Mouse (Mus musculus) CH12F3 (cell line): ENCODE measurements around the gene Gm20696.

ENCODE experiments used
- in situ Hi-C: fragments of 300-500 bp; cut with MboI; formaldehyde crosslinking; loops from 2 replicates; pipeline ENCODE4 v1.14.3; 2020; ENCODE audit warnings: low sequenced_read_pairs

Gene Gm20696

DNA sequence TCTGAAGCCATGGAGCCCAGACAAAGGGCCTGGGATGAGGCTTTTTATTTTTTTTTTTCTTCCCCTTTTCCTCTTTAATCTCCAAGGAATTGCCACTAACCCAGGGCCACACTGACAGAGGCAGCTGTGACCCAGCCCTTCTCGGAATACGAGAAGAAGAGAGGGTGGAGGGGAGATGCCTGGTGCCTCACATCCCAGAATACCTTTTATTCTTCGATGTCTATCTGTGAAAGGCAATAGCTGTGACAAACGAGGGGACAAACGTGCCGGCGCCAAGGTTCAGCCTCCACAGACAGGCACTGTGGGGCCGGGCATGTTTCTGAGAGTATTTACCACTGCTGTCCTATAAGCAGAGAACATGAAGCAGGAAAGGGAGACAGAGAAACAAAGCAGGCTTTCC lies 66.9 kb downstream of the Gm20696 start:
- in situ Hi-C loops, result loop anchor here (25.0 kb wide), 2 partner anchors 1087 to 1487 kb away; no protein-coding TSS in a partner anchor

DNA sequence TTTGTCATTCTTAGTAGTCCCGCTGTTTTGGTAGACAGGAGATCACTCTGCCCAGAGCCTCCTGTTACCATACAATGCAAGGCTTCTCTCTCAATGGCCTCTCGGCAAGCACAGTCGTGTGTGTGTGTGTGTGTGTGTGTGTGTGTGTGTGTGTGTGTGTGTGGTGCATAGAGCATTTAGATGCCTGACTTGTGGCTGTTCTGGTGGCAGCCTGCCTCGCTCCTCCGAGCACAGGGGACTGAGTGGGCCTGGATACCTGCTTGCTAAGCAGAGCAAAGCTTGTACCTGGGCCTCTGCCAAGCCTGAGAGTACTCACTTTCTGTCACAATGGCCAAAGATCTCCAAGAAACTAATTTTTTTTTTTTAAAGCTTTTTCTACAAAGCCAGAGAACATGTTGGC lies 67.4 kb downstream of the Gm20696 start:
- in situ Hi-C loops, result no loop called here

GRCm38 (mm10) chr6:99577040-99577439 lies 89.6 kb downstream of the Gm20696 start:
- in situ Hi-C loops, result no loop called here

- in situ Hi-C loops, result no loop called here
These were observed 91.0 kb downstream of the Gm20696 start for GRCm38 (mm10) chr6:99575633-99576032.

- in situ Hi-C loops, result no loop called here
These were observed 93.3 kb downstream of the Gm20696 start for GRCm38 (mm10) chr6:99573343-99573742.

DNA sequence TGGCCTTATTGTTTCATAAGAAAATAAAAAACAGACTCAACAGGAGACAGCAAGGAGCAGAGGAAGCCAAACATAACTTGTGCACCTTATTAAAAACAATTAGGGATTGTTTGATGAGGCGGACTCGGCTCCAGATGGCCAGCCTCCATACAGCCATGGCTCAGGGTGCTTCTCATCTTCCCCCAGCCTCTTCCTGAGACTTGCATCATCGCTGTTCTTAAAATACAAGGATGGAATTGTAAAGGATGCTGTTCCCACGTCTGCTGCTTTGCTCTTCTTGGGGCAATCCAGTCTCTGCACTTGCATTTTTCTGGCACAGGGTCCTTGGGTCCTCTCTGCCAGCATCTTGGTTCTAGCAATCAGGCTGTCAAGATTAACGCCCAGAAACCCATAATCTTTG lies 94.5 kb downstream of the Gm20696 start:
- in situ Hi-C loops, result no loop called here

DNA sequence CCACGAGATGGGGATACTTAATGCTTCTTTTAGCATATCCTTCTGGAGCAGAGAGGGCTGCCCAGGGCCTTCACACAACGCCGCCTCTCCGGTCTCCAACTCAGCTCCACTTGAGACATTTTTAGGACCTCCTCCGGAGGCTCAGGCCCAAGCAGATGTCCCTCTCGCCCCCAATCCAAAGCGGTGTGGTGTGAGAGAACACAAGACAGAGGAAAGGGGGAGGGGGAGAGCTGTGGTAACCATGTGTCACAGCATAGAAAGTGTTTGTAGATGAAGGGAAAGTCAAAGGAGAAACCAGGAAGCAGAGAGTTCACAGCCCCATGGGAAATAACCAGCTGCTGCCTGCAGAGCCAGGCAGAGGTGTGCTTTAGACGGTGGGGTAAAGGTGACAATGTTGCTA lies 99.7 kb downstream of the Gm20696 start:
- in situ Hi-C loops, result no loop called here

GRCm38 (mm10) chr6:99564766-99565165 lies 101.8 kb downstream of the Gm20696 start:
- in situ Hi-C loops, result no loop called here

- in situ Hi-C loops, result no loop called here
These were observed 109.6 kb downstream of the Gm20696 start for GRCm38 (mm10) chr6:99556950-99557349.

DNA sequence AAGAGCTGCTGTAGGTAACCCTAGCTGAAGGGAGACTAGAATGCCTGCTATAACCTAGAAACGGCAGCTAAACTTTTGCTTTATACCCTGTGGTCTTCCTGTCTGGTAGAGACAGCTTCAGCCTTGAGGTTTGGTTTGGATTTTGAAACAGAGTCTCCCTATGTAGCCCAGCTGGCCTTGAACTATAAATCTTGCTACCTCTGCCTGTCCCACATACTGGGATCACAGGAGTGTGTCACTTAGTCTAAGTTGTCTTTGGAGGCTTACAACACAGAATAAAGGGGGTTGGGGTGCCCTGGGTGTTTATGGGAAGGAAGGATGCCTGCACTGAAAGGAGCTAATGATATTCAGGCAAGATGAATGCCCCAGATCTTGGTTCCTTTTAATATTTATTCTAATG lies 113.8 kb downstream of the Gm20696 start:
- in situ Hi-C loops, result no loop called here

GRCm38 (mm10) chr6:99546416-99546815 lies 120.2 kb downstream of the Gm20696 start:
- in situ Hi-C loops, result no loop called here

GRCm38 (mm10) chr6:99545437-99545836 lies 121.2 kb downstream of the Gm20696 start:
- in situ Hi-C loops, result no loop called here

GRCm38 (mm10) chr6:99541105-99541504 lies 125.5 kb downstream of the Gm20696 start:
- in situ Hi-C loops, result no loop called here

GRCm38 (mm10) chr6:99540653-99541052 lies 125.9 kb downstream of the Gm20696 start:
- in situ Hi-C loops, result no loop called here

GRCm38 (mm10) chr6:99540146-99540545 lies 126.5 kb downstream of the Gm20696 start:
- in situ Hi-C loops, result no loop called here

DNA sequence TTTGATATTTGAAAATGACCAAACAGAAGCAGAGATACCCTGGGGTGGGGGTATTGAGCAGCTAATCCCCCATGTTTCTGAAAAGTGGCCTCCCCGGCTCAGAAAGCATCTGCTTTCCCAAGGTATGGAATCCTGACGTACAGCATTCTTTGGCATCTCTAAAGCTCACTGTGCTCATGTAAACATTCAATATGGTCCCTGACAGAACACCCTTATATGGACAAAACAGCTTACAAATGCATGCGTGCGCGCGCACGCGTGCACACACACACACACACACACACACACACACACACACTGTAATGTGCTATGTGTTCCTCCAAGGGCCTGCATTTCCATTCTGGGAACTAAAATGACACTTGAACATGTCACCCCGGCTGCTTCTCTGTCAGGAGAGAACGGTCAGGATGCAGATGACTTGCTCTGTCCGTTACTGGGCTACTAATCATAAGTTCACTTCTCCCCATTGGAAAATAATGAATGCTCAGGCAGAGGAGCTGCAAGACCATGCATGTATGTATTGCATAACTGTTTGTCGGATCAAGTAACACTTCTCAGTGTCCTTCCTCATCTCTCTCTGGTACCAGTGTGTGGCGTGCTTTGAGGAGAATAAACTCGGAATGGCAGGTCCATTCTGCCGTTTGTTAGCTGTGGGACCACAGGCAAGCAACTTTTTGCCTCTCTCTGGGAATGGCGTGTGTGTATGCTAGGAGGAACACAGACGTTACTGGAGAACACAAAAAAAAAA lies 128.2 kb downstream of the Gm20696 start:
- in situ Hi-C loops, result no loop called here

DNA sequence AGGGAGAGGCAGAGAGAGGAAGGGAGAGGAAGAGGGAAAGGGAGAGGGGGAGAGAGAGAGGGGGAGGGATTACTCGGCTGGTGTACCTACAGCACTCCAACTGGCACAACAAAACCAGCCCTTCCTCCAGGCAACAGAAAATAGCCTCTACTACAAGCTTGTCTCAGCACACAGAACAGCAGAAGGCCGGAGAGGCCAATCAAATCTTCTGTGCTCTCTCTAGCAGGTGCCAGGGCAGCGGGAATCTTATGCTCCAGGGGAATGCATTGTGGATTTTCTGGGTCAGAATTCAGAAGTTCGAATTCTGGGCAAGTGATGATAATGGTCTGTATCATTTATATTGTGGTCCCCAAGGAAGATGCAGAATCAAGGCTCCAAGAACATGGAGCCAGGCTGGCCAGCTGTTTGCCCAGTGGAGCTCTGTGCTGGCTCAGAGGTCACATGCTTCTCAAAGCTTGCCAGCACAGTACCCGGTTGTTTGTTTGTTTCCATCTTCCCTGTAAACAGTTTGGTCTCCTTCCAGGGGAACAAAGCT lies 132.3 kb downstream of the Gm20696 start:
- in situ Hi-C loops, result no loop called here

DNA sequence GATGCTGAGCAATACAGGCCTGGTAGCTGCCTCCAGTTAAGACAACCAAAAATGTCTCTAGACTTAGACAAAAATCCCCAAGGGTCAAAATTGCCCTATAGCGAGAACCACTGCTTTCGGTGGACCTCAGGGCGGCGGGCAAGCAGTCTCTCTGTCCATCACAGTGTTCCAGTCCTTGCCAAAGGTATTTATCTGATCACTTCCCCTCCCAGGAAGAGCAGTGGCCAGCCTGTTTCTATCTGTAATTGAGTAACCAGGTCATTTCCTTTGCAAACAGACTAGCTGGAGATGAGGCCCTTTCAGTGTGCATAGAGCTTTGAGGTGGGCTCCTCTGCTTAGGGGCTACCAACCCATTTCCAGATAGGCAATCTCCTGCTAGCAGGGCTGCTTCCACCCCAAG lies 134.1 kb downstream of the Gm20696 start:
- in situ Hi-C loops, result no loop called here

- in situ Hi-C loops, result no loop called here
These were observed 137.6 kb downstream of the Gm20696 start for GRCm38 (mm10) chr6:99528972-99529371.

GRCm38 (mm10) chr6:99527457-99528105 lies 139.0 kb downstream of the Gm20696 start:
- in situ Hi-C loops, result no loop called here

DNA sequence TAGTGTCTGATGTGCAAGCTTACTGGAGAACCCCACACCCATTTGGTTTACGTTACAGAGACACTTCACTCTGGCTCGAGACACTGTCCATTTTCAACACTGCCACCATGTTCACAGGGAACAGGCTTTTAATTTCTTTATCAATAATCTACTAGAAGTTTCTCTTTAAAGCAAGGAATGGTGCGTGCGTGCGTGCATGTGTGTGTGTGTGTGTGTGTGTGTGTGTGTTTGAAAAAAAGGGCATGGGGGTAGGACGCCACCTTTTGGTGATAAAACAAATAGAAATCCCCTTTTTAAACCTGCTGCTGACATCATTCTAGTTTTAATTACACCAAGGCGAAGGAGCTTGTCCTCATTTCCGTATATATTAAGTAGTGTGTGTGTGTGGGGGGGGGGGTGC lies 141.2 kb downstream of the Gm20696 start:
- in situ Hi-C loops, result no loop called here

GRCm38 (mm10) chr6:99523679-99524370 lies 142.8 kb downstream of the Gm20696 start:
- in situ Hi-C loops, result no loop called here
